Mouse (Mus musculus): ENCODE measurements around the gene Jmjd6. TPM values are rescaled to one million over a fixed set of nuclear protein-coding genes. Genes with fewer than 3 reads are reported as not detected.

The Jmjd6 gene
- polyA plus RNA-seq, 1 experiment from 2014 or later = 82.9 TPM

GRCm38 (mm10) chr11:116868129-116868528 lies 24.9 kb upstream of the Jmjd6 start:
- Histone ChIP-seq H3K27me3 (no peaks in the 10 kb centered on the region), H3K9ac (no peak overlapping the region), H3K4me2 (replicated peaks) (no peak overlapping the region), H3K4me3 (no peak overlapping the region), H3K27ac (no peak overlapping the region), H3K9me3 (replicated peaks) (no peaks in the 10 kb centered on the region), H3K4me1 (0 out of 2 replicates have a peak, but pooled peaks cover 2% of the 10 kb centered on the region), H3K36me3 (peaks cover 72% of the 10 kb centered on the region)
- ATAC-seq (ENCODE audit: low FRiP score) = no peak
- 75% methylated on average over 3 of the region's 3 CpGs for WGBS

GRCm38 (mm10) chr11:116865945-116866585 lies 22.8 kb upstream of the Jmjd6 start:
- Histone ChIP-seq H3K9me3 (replicated peaks) (no peaks in the 10 kb centered on the region), H3K36me3 (peaks cover 77% of the 10 kb centered on the region), H3K27me3 (no peaks in the 10 kb centered on the region), H3K9ac (no peak overlapping the region), H3K27ac (no peak overlapping the region), H3K4me1 (peaks cover 7% of the 10 kb centered on the region; the same call in 1 of the 2 replicates), H3K4me2 (replicated peaks) (no peak overlapping the region), H3K4me3 (no peak overlapping the region)
- 77% methylated on average over 12 of the region's 12 CpGs for WGBS
- no peak for ATAC-seq (ENCODE audit: low FRiP score)

GRCm38 (mm10) chr11:116864444-116864843 lies 21.2 kb upstream of the Jmjd6 start:
- Histone ChIP-seq H3K9ac (no peak overlapping the region), H3K27me3 (no peaks in the 10 kb centered on the region), H3K4me2 (replicated peaks) (no peak overlapping the region), H3K4me1 (peaks cover 7% of the 10 kb centered on the region; the same call in 1 of the 2 replicates), H3K27ac (no peak overlapping the region), H3K36me3 (peaks cover 82% of the 10 kb centered on the region), H3K4me3 (no peak overlapping the region), H3K9me3 (replicated peaks) (no peaks in the 10 kb centered on the region)
- WGBS = 81% methylated on average over 10 of the region's 10 CpGs
- no peak for ATAC-seq (ENCODE audit: low FRiP score)

DNA sequence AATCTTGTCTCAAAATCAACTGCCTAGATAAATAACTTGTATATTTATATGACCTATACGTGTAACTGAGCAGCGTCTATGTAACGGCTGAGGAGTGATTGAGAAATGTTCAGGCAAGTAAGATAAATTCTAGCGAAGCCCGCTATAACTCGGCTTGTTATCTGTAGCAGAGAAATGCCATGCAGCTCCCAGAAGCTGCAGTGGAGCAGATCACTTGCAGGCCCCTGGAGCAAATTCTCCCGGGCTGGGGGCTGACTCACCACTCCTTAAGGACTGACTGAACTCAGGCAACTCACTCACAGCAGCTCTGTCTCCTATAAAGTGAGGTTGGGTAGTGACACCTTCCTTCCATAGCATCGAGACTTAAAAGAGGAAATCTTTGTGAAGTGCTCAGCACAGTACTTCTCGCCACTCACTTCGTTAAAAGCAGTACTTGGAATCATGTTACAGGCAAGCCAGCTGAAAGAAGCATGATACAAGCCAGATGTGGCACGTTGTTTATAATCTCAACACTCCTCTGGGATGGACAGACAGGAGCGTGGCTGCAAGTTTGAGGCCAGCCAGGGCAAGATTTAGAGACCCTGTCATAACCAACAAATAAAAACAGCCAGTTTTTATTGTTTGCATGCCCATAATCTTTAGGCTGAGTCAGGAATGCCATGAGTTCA lies 14.1 kb upstream of the Jmjd6 start:
- H3K9ac ChIP-seq = no peak overlapping the region
- no peaks in the 10 kb centered on the region for H3K9me3 ChIP-seq (replicated peaks)
- peaks cover 39% of the 10 kb centered on the region for H3K36me3 ChIP-seq
- H3K27me3 ChIP-seq = no peaks in the 10 kb centered on the region
- H3K27ac ChIP-seq = no peak overlapping the region
- H3K4me2 ChIP-seq (replicated peaks) = no peak overlapping the region
- WGBS = 80% methylated on average over 12 of the region's 12 CpGs
- peaks cover 20% of the 10 kb centered on the region for H3K4me1 ChIP-seq
- no peak for ATAC-seq (ENCODE audit: low FRiP score)
- no peak overlapping the region for H3K4me3 ChIP-seq

DNA sequence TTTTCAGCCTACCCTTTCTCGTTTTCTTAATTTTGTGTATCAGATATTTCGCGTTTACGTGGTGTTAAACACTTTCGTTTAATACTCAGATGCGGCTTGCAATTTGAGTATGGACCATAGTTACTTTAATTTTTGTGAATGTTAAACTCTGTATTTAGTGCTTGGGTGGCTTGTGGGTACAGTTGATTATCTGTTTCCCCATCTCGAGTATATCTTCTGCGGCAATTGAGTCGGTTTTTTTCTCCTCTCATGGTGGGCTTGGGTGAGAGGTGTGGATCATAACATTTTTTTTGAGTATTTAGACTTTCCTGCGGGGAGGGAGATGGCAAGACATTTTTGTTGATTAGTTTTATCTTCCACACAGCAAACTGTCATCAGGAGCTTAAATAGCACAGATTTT lies 11.0 kb upstream of the Jmjd6 start:
- peak overlapping the region; percentile 97; the same call in 1 of the 2 replicates for H3K27ac ChIP-seq

DNA sequence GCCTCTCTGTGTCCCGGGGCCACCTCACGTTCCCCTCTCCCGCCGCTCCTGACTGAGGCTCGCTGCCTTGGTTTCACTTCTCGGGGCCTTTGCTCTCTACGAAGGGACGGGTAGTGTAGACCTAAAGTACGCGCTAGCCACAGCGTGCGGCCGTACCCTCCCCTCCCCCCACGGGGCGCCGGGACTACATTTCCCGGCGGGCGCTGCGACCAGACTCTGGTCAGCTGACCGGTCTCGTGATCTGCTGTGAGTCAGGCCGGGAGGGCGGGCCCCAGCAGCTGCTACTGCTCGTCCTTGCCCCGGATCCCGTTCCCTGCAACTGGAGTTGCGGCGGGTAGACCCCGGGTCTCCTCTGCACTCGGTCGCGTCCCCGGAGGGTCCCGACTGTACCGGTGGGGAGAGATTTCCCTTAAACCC lies 10.3 kb upstream of the Jmjd6 start:
- H3K9me3 ChIP-seq (replicated peaks) = no peaks in the 10 kb centered on the region
- under 1% methylated on average over 36 of the region's 36 CpGs for WGBS
- peak; percentile 93 for ATAC-seq (ENCODE audit: low FRiP score)
- H3K4me3 ChIP-seq = peak overlapping the region; percentile 100
- peaks cover 24% of the 10 kb centered on the region for H3K4me1 ChIP-seq
- no peaks in the 10 kb centered on the region for H3K27me3 ChIP-seq
- H3K4me2 ChIP-seq (replicated peaks) = peak overlapping the region; percentile 64
- H3K9ac ChIP-seq = peak overlapping the region; percentile 78
- peak overlapping the region; percentile 97 for H3K27ac ChIP-seq
- H3K36me3 ChIP-seq = peaks cover 17% of the 10 kb centered on the region

More for the DNA sequence above, 11.0 kb upstream of the Jmjd6 start:
- no peaks in the 10 kb centered on the region for H3K27me3 ChIP-seq
- peaks cover 18% of the 10 kb centered on the region for H3K36me3 ChIP-seq
- H3K9me3 ChIP-seq (replicated peaks) = no peaks in the 10 kb centered on the region
- peak overlapping the region; percentile 100 for H3K4me3 ChIP-seq
- peak overlapping the region; percentile 78 for H3K9ac ChIP-seq
- H3K4me1 ChIP-seq = peaks cover 24% of the 10 kb centered on the region
- ATAC-seq (ENCODE audit: low FRiP score) = no peak
- WGBS = 46% methylated on average over 10 of the region's 10 CpGs
- peak overlapping the region; percentile 64 for H3K4me2 ChIP-seq (replicated peaks)

DNA sequence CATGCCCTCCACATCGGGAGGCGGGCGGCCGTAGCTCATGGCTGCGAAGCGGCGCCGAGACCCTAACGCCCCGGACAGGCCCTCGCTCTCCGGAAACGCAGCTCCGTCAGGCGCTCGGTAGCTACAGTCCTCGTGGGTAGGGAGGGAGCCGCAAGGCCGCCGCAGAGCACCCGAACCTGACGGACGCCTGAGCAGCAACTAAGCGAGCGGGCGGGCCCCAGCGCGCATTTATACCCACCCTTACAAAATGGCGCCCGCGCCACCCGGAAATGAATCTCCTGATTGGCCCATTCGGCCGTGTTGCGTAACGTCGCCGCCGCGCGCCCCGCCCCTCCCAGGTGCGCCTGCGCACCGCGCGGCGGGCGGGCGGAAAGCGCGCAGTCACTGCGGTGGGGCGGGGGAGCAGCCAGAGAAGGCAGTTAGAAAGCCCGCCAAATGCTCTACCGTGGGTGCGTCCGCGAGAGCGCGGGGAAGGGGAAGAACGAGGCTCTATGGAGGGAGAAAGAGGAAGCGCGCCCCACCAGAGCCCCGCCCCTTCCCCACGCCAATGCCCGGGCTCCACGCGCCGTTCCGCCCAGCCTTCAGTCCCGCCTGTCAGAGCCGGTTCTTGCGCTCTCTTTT lies 9.8 kb upstream of the Jmjd6 start, which contains the start of gene Srsf2:
TSS of gene Srsf2 (minus strand) at position 204 of the 621 bp plus-strand sequence.
- H3K27ac ChIP-seq = peak within 1 kb of the TSS; percentile 97
- H3K36me3 ChIP-seq = peaks cover 22% of the 10 kb centered on the region
- H3K9ac ChIP-seq = peak within 1 kb of the TSS; percentile 99
- H3K9me3 ChIP-seq (replicated peaks) = no peaks in the 10 kb centered on the region
- peak; percentile 91 for ATAC-seq (ENCODE audit: low FRiP score)
- H3K4me3 ChIP-seq = peak within 1 kb of the TSS; percentile 100
- WGBS = under 1% methylated on average over 66 of the region's 74 CpGs
- peaks cover 24% of the 10 kb centered on the region for H3K4me1 ChIP-seq
- no peaks in the 10 kb centered on the region for H3K27me3 ChIP-seq
- H3K4me2 ChIP-seq (replicated peaks) = peak within 1 kb of the TSS; percentile 64

GRCm38 (mm10) chr11:116852291-116852890 lies 9.1 kb upstream of the Jmjd6 start, which contains the start of gene Mfsd11:
Gene Mfsd11, plus strand, starts transcription at chr11:116852440.
- peak within 1 kb of the TSS; percentile 99 for H3K9ac ChIP-seq
- under 1% methylated on average over 89 of the region's 91 CpGs for WGBS
- H3K9me3 ChIP-seq (replicated peaks) = no peaks in the 10 kb centered on the region
- H3K27ac ChIP-seq = peak within 1 kb of the TSS; percentile 97
- H3K4me2 ChIP-seq (replicated peaks) = peak within 1 kb of the TSS; percentile 64
- no peaks in the 10 kb centered on the region for H3K27me3 ChIP-seq
- H3K4me1 ChIP-seq = peaks cover 24% of the 10 kb centered on the region
- ATAC-seq (ENCODE audit: low FRiP score) = peak; percentile 55
- peak within 1 kb of the TSS; percentile 100 for H3K4me3 ChIP-seq
- peaks cover 29% of the 10 kb centered on the region for H3K36me3 ChIP-seq

DNA sequence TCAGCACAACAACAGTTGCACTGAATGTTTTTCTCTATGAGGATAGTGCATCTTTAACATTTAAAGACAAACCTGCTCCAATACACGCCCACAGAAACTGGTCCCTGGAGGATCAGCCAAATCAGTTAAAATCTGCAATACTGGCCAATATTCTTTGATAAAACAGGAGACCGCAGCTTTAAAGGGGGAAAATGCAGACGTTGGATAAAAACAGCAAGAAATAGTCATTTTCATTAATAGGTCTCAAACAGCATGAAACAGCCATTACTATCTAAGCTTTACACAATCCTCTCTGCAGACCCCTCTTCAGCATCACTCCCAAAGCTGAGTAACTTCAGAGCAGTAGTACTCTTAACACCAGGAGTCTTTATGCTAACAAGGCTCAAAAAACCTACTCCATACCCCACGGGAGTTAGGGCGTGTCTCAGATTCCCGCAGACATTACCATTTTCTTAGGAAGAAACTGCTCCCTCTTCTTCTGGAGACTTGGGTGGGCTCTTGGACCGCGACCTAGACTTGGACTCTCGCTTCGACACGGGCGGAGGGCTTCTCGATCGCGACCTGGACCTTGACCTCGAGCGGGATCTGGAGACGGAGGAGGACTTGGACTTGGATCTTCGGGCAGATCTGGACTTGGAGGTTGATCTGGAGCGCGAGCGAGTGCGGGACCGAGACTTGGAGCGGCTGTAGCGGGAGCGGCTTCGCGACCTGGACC lies 8.5 kb upstream of the Jmjd6 start:
- peaks cover 25% of the 10 kb centered on the region for H3K4me1 ChIP-seq
- peak overlapping the region; percentile 97 for H3K27ac ChIP-seq
- H3K4me3 ChIP-seq = peak overlapping the region; percentile 100
- H3K9ac ChIP-seq = peak overlapping the region; percentile 99
- 1% methylated on average over 29 of the region's 29 CpGs for WGBS
- H3K9me3 ChIP-seq (replicated peaks) = no peaks in the 10 kb centered on the region
- no peaks in the 10 kb centered on the region for H3K27me3 ChIP-seq
- H3K36me3 ChIP-seq = peaks cover 26% of the 10 kb centered on the region
- no peak for ATAC-seq (ENCODE audit: low FRiP score)
- peak overlapping the region; percentile 64 for H3K4me2 ChIP-seq (replicated peaks)

DNA sequence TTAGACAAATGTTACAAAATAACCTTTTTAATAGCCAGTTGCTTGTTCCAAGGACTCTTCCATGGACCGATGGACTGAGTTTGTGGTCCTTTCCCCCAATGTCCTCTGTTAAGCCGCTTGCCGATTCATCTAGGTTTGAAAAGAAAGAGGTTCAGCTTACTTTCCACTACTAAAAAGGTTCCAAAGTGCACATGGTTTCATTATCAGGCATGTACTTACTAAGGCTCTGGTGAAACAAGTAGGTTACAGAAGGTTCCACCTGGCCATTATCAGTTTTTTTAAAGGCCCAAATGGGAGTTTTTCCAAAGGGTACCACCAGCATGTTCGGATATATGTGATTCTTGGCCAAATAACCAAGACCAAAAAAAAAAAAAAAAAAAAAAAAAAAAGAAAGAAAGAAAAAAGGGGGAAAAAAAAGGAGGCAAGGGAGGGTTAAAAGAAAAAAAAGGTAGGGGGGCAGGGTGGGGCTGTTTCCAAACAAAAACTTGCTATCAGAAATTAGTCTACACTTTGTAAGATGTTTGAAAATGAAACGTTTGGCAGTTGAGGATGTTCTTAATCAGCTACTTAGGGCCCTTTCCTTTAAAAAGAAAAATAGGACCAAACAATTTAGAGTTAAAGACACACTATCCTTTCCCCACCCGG lies 7.7 kb upstream of the Jmjd6 start:
- Histone ChIP-seq H3K4me2 (replicated peaks) (peak overlapping the region; percentile 64), H3K27ac (no peak overlapping the region), H3K9me3 (replicated peaks) (no peaks in the 10 kb centered on the region), H3K27me3 (no peaks in the 10 kb centered on the region), H3K4me1 (peaks cover 28% of the 10 kb centered on the region), H3K36me3 (peaks cover 26% of the 10 kb centered on the region), H3K9ac (peak overlapping the region; percentile 99), H3K4me3 (peak overlapping the region; percentile 100)
- 41% methylated on average over 6 of the region's 6 CpGs for WGBS
- ATAC-seq (ENCODE audit: low FRiP score) = no peak

DNA sequence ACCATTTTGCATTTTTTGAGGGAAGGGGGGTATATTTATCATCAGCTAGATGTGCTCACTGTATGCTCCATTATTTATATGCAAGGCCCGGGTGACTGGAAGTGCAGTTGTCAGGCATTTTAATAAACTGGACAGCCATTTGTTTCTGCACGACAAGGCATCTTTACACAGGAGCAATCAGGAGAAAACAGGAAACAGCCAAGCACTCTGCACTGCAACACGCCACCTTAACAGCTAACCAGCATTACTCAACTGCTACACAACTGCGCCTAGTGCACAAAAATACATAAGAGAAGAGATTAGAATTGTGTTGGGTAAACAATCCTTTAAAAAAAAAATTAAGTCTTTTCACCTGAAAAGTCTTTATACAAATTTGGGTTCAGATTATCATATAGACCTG lies 6.8 kb upstream of the Jmjd6 start:
- ATAC-seq (ENCODE audit: low FRiP score) = no peak
- Histone ChIP-seq H3K36me3 (peaks cover 26% of the 10 kb centered on the region), H3K9me3 (replicated peaks) (no peaks in the 10 kb centered on the region), H3K27me3 (no peaks in the 10 kb centered on the region), H3K4me2 (replicated peaks) (peak overlapping the region; percentile 64), H3K4me1 (peaks cover 25% of the 10 kb centered on the region), H3K9ac (no peak overlapping the region), H3K4me3 (no peak overlapping the region), H3K27ac (no peak overlapping the region)
- 66% methylated on average over 4 of the region's 4 CpGs for WGBS

All from hindbrain, embryonic 12.5 days (tissue).